Mouse (Mus musculus) spleen, adult 2 months (tissue): ENCODE results near the gene Olfr1475.

Source experiments
- CTCF ChIP-seq: fragments of 200-500 bp; IDR thresholded peaks from 2 replicates; pipeline ENCODE4 v1.5.1; 2011; ENCODE audit warnings: mild to moderate bottlenecking, inconsistent platforms; ENCODE audit not compliant: insufficient read depth, insufficient read length, insufficient replicate concordance; ENCODE audit errors: extremely low read depth
- POLR2A ChIP-seq: fragments of 200-500 bp; IDR thresholded peaks from 2 replicates; pipeline ENCODE4 v1.6.1; 2011; ENCODE audit warnings: low read depth, low read length, inconsistent platforms

GRCm38 (mm10) chr19:13480096-13480495 lies at the start of gene Olfr1475:
- TF ChIP-seq CTCF (no peak), POLR2A (no peak)
